Mouse (Mus musculus): ENCODE results near the gene Tex45. TPM values are rescaled to one million over a fixed set of nuclear protein-coding genes. Genes with fewer than 3 reads are reported as not detected.

Gene Tex45
- polyA plus RNA-seq, 1 experiment from 2014 or later, result not detected

GRCm38 (mm10) chr8:3449226-3449625 is 21.4 kb upstream of the Tex45 start:
- Histone ChIP-seq H3K36me3 (ENCODE audit: control insufficient read depth, insufficient read depth, low read length) (peaks cover 75% of the 10 kb centered on the region), H3K4me2 (ENCODE audit: low read length) (no peak overlapping the region), H3K9me3 (ENCODE audit: control insufficient read depth, low read length) (no peaks in the 10 kb centered on the region), H3K27me3 (replicated peaks; ENCODE audit: control insufficient read depth, insufficient read depth, low read length) (no peaks in the 10 kb centered on the region), H3K4me3 (ENCODE audit: low read depth, low read length) (no peak overlapping the region), H3K27ac (ENCODE audit: low read depth) (no peak overlapping the region), H3K9ac (ENCODE audit: low read length) (no peak overlapping the region), H3K4me1 (replicated peaks; ENCODE audit: control insufficient read depth, insufficient read depth, low read length) (no peaks in the 10 kb centered on the region)
- WGBS, result 81% methylated on average over 2 of the region's 2 CpGs
- ATAC-seq (replicated peaks; ENCODE audit: low FRiP score, low TSS enrichment, low read depth) (no peak), DNase-seq (ENCODE audit: low spot score) (no peak)

- H3K9ac ChIP-seq (ENCODE audit: low read length), result no peak overlapping the region
- H3K27ac ChIP-seq (ENCODE audit: low read depth), result no peak overlapping the region
- peaks cover 84% of the 10 kb centered on the region for H3K36me3 ChIP-seq (ENCODE audit: control insufficient read depth, insufficient read depth, low read length)
- DNase-seq (ENCODE audit: low spot score) (peak; percentile 73), ATAC-seq (replicated peaks; ENCODE audit: low FRiP score, low TSS enrichment, low read depth) (no peak; the same call in 1 of the 2 replicates)
- 34% methylated on average over 5 of the region's 5 CpGs for WGBS
- H3K9me3 ChIP-seq (ENCODE audit: control insufficient read depth, low read length), result no peaks in the 10 kb centered on the region
- no peak overlapping the region for H3K4me2 ChIP-seq (ENCODE audit: low read length)
- no peaks in the 10 kb centered on the region for H3K4me1 ChIP-seq (replicated peaks; ENCODE audit: control insufficient read depth, insufficient read depth, low read length)
- no peaks in the 10 kb centered on the region for H3K27me3 ChIP-seq (replicated peaks; ENCODE audit: control insufficient read depth, insufficient read depth, low read length)
- no peak overlapping the region for H3K4me3 ChIP-seq (ENCODE audit: low read depth, low read length)
Measured at GRCm38 (mm10) chr8:3450670-3451069, 20.0 kb upstream of the Tex45 start.

- no peaks in the 10 kb centered on the region for H3K27me3 ChIP-seq (replicated peaks; ENCODE audit: control insufficient read depth, insufficient read depth, low read length)
- no peaks in the 10 kb centered on the region for H3K4me1 ChIP-seq (replicated peaks; ENCODE audit: control insufficient read depth, insufficient read depth, low read length)
- H3K4me2 ChIP-seq (ENCODE audit: low read length), result no peak overlapping the region
- no peak overlapping the region for H3K4me3 ChIP-seq (ENCODE audit: low read depth, low read length)
- 96% methylated on average over 25 of the region's 25 CpGs for WGBS
- H3K27ac ChIP-seq (ENCODE audit: low read depth), result no peak overlapping the region
- no peak for DNase-seq (ENCODE audit: low spot score)
- no peaks in the 10 kb centered on the region for H3K9me3 ChIP-seq (ENCODE audit: control insufficient read depth, low read length)
- peaks cover 88% of the 10 kb centered on the region for H3K36me3 ChIP-seq (ENCODE audit: control insufficient read depth, insufficient read depth, low read length)
- no peak for ATAC-seq (replicated peaks; ENCODE audit: low FRiP score, low TSS enrichment, low read depth)
- no peak overlapping the region for H3K9ac ChIP-seq (ENCODE audit: low read length)
Measured at GRCm38 (mm10) chr8:3451992-3452391, 18.7 kb upstream of the Tex45 start.

- Histone ChIP-seq H3K27ac (ENCODE audit: low read depth) (no peak overlapping the region), H3K9ac (ENCODE audit: low read length) (no peak overlapping the region), H3K4me3 (ENCODE audit: low read depth, low read length) (no peak overlapping the region), H3K36me3 (ENCODE audit: control insufficient read depth, insufficient read depth, low read length) (0 out of 2 replicates have a peak, but pooled peaks cover 3% of the 10 kb centered on the region), H3K27me3 (replicated peaks; ENCODE audit: control insufficient read depth, insufficient read depth, low read length) (no peaks in the 10 kb centered on the region), H3K9me3 (ENCODE audit: control insufficient read depth, low read length) (no peaks in the 10 kb centered on the region), H3K4me1 (replicated peaks; ENCODE audit: control insufficient read depth, insufficient read depth, low read length) (no peaks in the 10 kb centered on the region), H3K4me2 (ENCODE audit: low read length) (no peak overlapping the region)
- no peak for DNase-seq (ENCODE audit: low spot score)
- 77% methylated on average over 2 of the region's 2 CpGs for WGBS
- ATAC-seq (replicated peaks; ENCODE audit: low FRiP score, low TSS enrichment, low read depth), result no peak
Measured at GRCm38 (mm10) chr8:3463248-3463647, 7.4 kb upstream of the Tex45 start.

- Histone ChIP-seq H3K9me3 (ENCODE audit: control insufficient read depth, low read length) (no peaks in the 10 kb centered on the region), H3K4me3 (ENCODE audit: low read depth, low read length) (no peak overlapping the region), H3K27me3 (replicated peaks; ENCODE audit: control insufficient read depth, insufficient read depth, low read length) (no peaks in the 10 kb centered on the region), H3K27ac (ENCODE audit: low read depth) (no peak overlapping the region), H3K4me2 (ENCODE audit: low read length) (no peak overlapping the region), H3K4me1 (replicated peaks; ENCODE audit: control insufficient read depth, insufficient read depth, low read length) (no peaks in the 10 kb centered on the region), H3K9ac (ENCODE audit: low read length) (no peak overlapping the region), H3K36me3 (ENCODE audit: control insufficient read depth, insufficient read depth, low read length) (0 out of 2 replicates have a peak, but pooled peaks cover 3% of the 10 kb centered on the region)
- no peak for ATAC-seq (replicated peaks; ENCODE audit: low FRiP score, low TSS enrichment, low read depth)
- DNase-seq (ENCODE audit: low spot score), result peak; percentile 59
- 49% methylated on average over 5 of the region's 5 CpGs for WGBS
Measured at GRCm38 (mm10) chr8:3464309-3464708, 6.4 kb upstream of the Tex45 start.

GRCm38 (mm10) chr8:3467006-3467885 is 3.4 kb upstream of the Tex45 start, which contains the start of gene Pex11g:
Gene Pex11g, minus strand, starts transcription at chr8:3467680.
- Histone ChIP-seq H3K4me3 (ENCODE audit: low read depth, low read length) (peak within 1 kb of the TSS; percentile 44), H3K27ac (ENCODE audit: low read depth) (peak within 1 kb of the TSS; percentile 68), H3K4me2 (ENCODE audit: low read length) (peak within 1 kb of the TSS; percentile 65), H3K36me3 (ENCODE audit: control insufficient read depth, insufficient read depth, low read length) (no peaks in the 10 kb centered on the region), H3K9ac (ENCODE audit: low read length) (peak within 1 kb of the TSS; percentile 69), H3K9me3 (ENCODE audit: control insufficient read depth, low read length) (no peaks in the 10 kb centered on the region), H3K27me3 (replicated peaks; ENCODE audit: control insufficient read depth, insufficient read depth, low read length) (no peaks in the 10 kb centered on the region), H3K4me1 (replicated peaks; ENCODE audit: control insufficient read depth, insufficient read depth, low read length) (no peaks in the 10 kb centered on the region)
- WGBS, result 7% methylated on average over 32 of the region's 32 CpGs
- ATAC-seq (replicated peaks; ENCODE audit: low FRiP score, low TSS enrichment, low read depth) (peak; percentile 95), DNase-seq (ENCODE audit: low spot score) (peak; percentile 99)

GRCm38 (mm10) chr8:3467886-3468545 is 2.6 kb upstream of the Tex45 start:
- H3K9me3 ChIP-seq (ENCODE audit: control insufficient read depth, low read length), result no peaks in the 10 kb centered on the region
- H3K4me2 ChIP-seq (ENCODE audit: low read length), result peak overlapping the region; percentile 65
- no peaks in the 10 kb centered on the region for H3K27me3 ChIP-seq (replicated peaks; ENCODE audit: control insufficient read depth, insufficient read depth, low read length)
- no peaks in the 10 kb centered on the region for H3K36me3 ChIP-seq (ENCODE audit: control insufficient read depth, insufficient read depth, low read length)
- ATAC-seq (replicated peaks; ENCODE audit: low FRiP score, low TSS enrichment, low read depth) (peak; percentile 16; the same call in 1 of the 2 replicates), DNase-seq (ENCODE audit: low spot score) (peak; percentile 60)
- peak overlapping the region; percentile 69 for H3K9ac ChIP-seq (ENCODE audit: low read length)
- WGBS, result 54% methylated on average over 9 of the region's 9 CpGs
- H3K4me1 ChIP-seq (replicated peaks; ENCODE audit: control insufficient read depth, insufficient read depth, low read length), result no peaks in the 10 kb centered on the region
- H3K27ac ChIP-seq (ENCODE audit: low read depth), result peak overlapping the region; percentile 68
- H3K4me3 ChIP-seq (ENCODE audit: low read depth, low read length), result peak overlapping the region; percentile 44

GRCm38 (mm10) chr8:3468838-3469237 is 1.8 kb upstream of the Tex45 start:
- no peaks in the 10 kb centered on the region for H3K36me3 ChIP-seq (ENCODE audit: control insufficient read depth, insufficient read depth, low read length)
- no peak overlapping the region for H3K9ac ChIP-seq (ENCODE audit: low read length)
- DNase-seq (ENCODE audit: low spot score) (no peak), ATAC-seq (replicated peaks; ENCODE audit: low FRiP score, low TSS enrichment, low read depth) (no peak)
- H3K27me3 ChIP-seq (replicated peaks; ENCODE audit: control insufficient read depth, insufficient read depth, low read length), result no peaks in the 10 kb centered on the region
- no peaks in the 10 kb centered on the region for H3K9me3 ChIP-seq (ENCODE audit: control insufficient read depth, low read length)
- H3K4me3 ChIP-seq (ENCODE audit: low read depth, low read length), result no peak overlapping the region
- no peak overlapping the region for H3K27ac ChIP-seq (ENCODE audit: low read depth)
- no peak overlapping the region for H3K4me2 ChIP-seq (ENCODE audit: low read length)
- H3K4me1 ChIP-seq (replicated peaks; ENCODE audit: control insufficient read depth, insufficient read depth, low read length), result no peaks in the 10 kb centered on the region
- 83% methylated on average over 1 of the region's 1 CpGs for WGBS

All from intestine, embryonic 14.5 days (tissue).